Mouse (Mus musculus) liver, postnatal 0 days (tissue): ENCODE data around the gene Cxcl16.

Source experiments
- CTCF ChIP-seq: sonication (generic); IDR thresholded peaks from 2 replicates; pipeline ENCODE4 v1.5.1; 2016; ENCODE audit warnings: antibody characterized with exemption, low read depth
- EP300 ChIP-seq: IDR thresholded peaks from 2 replicates; pipeline ENCODE4 v1.6.1; 2016; ENCODE audit warnings: antibody characterized with exemption, low read depth, mild to moderate bottlenecking

DNA sequence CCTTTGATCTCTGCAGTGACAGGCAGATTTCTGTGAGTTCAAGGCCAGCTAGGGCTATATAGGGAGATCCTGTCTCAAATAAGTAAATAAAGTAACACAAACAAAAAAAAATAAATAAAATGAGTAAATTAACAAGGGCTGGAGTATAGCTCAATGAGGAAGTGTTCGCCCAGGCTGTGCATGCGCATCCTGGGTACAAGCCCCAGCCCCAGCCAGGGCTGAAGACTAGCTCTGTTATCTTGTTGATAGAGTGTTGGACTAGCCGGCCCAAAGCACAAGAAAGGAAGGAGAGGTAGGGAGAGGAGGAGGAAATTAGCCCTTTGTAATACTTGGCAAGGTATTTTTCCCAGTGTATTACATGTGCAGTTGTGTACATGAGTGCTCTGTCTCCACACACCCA lies 15.8 kb downstream of the Cxcl16 start:
- TF ChIP-seq CTCF (no peak), EP300 (no peak)
